ENCODE assay signal across 31 mouse cellular contexts in genomic region chr6:56044270-56044669, GRCm38 (mm10). TPM values are rescaled to one million over a fixed set of nuclear protein-coding genes. Genes with fewer than 3 reads are reported as not detected.
A peak's percentile ranks its signal among the peaks of the same experiment; 100 is the strongest.
DNase-seq lines count a peak whose midpoint lies in the region; ATAC-seq lines count a peak whose summit lies in the region.
"Had no signal": no experiment of that assay in that cellular context is flagged by ENCODE, and none has a peak within 500 bp of the region (broad histone marks: within the 10 kb centered on the region; RNA-seq: fewer than 3 reads in every experiment).

No protein-coding gene starts in this region.

- H3K9ac ChIP-seq in forebrain, embryonic 12.5 days: no peak overlapping the region
- no peak overlapping the region for H3K9ac ChIP-seq in forebrain, embryonic 13.5 days
- no peak overlapping the region for H3K9ac ChIP-seq in midbrain, embryonic 12.5 days (replicated peaks)
- H3K9ac ChIP-seq in hindbrain, embryonic 14.5 days: no peak overlapping the region
- H3K9ac ChIP-seq in midbrain, embryonic 15.5 days: no peak overlapping the region
- H3K9ac ChIP-seq: forebrain, embryonic 15.5 days; heart, embryonic 12.5 days; limb, embryonic 12.5 days; liver, embryonic 15.5 days; lung, embryonic 14.5 days; stomach, embryonic 15.5 days had no signal

- no peaks in the 10 kb centered on the region for H3K4me1 ChIP-seq in forebrain, embryonic 12.5 days
- H3K4me1 ChIP-seq in forebrain, embryonic 13.5 days: no peaks in the 10 kb centered on the region; the same call in 1 of the 2 replicates
- H3K4me1 ChIP-seq in midbrain, embryonic 12.5 days: no peaks in the 10 kb centered on the region; the same call in 1 of the 2 replicates
- 0 out of 2 replicates have a peak, but pooled peaks cover 3% of the 10 kb centered on the region for H3K4me1 ChIP-seq in midbrain, embryonic 10.5 days
- no peaks in the 10 kb centered on the region; the same call in 1 of the 2 replicates for H3K4me1 ChIP-seq in hindbrain, embryonic 14.5 days (replicated peaks; ENCODE audit: control insufficient read depth, insufficient read depth, low read length)
- H3K4me1 ChIP-seq in midbrain, embryonic 15.5 days: peaks cover 3% of the 10 kb centered on the region; the same call in 1 of the 2 replicates
- H3K4me1 ChIP-seq: forebrain, embryonic 15.5 days; heart, embryonic 12.5 days; limb, embryonic 12.5 days; liver, embryonic 15.5 days; stomach, embryonic 15.5 days had no signal

- DNase-seq in midbrain, embryonic 10.5 days (ENCODE audit: low spot score): no peak
- no peak for DNase-seq in hindbrain, embryonic 14.5 days (ENCODE audit: low spot score)
- no peak for DNase-seq in frontal cortex, postnatal 25 days (ENCODE audit: low spot score in 2 of 2)
- DNase-seq in heart, postnatal 10 days: no peak
- DNase-seq: adrenal gland, postnatal 10 days; cerebellum, adult 11 months; cerebellum, adult 9-10 months; gastrocnemius, adult 2 months; gastrocnemius, postnatal 36 days; heart, adult 18-20 months; kidney, adult 18-20 months; kidney, postnatal 36 days; lung, embryonic 14.5 days; lung, postnatal 14 days; right cerebral cortex, postnatal 25 days; thymus, postnatal 14 days had no signal

- no peaks in the 10 kb centered on the region for H3K36me3 ChIP-seq in forebrain, embryonic 12.5 days (replicated peaks)
- H3K36me3 ChIP-seq in forebrain, embryonic 13.5 days (ENCODE audit: poor library complexity, severe bottlenecking): no peaks in the 10 kb centered on the region
- H3K36me3 ChIP-seq in midbrain, embryonic 12.5 days: no peaks in the 10 kb centered on the region
- no peaks in the 10 kb centered on the region for H3K36me3 ChIP-seq in midbrain, embryonic 10.5 days
- no peaks in the 10 kb centered on the region for H3K36me3 ChIP-seq in hindbrain, embryonic 14.5 days (replicated peaks; ENCODE audit: control insufficient read depth, insufficient read depth)
- H3K36me3 ChIP-seq in midbrain, embryonic 15.5 days (replicated peaks): no peaks in the 10 kb centered on the region
- H3K36me3 ChIP-seq: forebrain, embryonic 15.5 days; heart, embryonic 12.5 days; limb, embryonic 12.5 days; liver, embryonic 15.5 days; stomach, embryonic 15.5 days had no signal

- no peaks in the 10 kb centered on the region for H3K9me3 ChIP-seq in forebrain, embryonic 12.5 days
- no peaks in the 10 kb centered on the region for H3K9me3 ChIP-seq in forebrain, embryonic 13.5 days (replicated peaks)
- no peaks in the 10 kb centered on the region for H3K9me3 ChIP-seq in midbrain, embryonic 12.5 days
- no peaks in the 10 kb centered on the region for H3K9me3 ChIP-seq in midbrain, embryonic 10.5 days (replicated peaks)
- no peaks in the 10 kb centered on the region for H3K9me3 ChIP-seq in hindbrain, embryonic 14.5 days (ENCODE audit: control insufficient read depth, low read length)
- no peaks in the 10 kb centered on the region for H3K9me3 ChIP-seq in midbrain, embryonic 15.5 days
- H3K9me3 ChIP-seq: forebrain, embryonic 15.5 days; heart, embryonic 12.5 days; limb, embryonic 12.5 days; liver, embryonic 15.5 days; stomach, embryonic 15.5 days had no signal

- H3K27me3 ChIP-seq in forebrain, embryonic 12.5 days: no peaks in the 10 kb centered on the region
- H3K27me3 ChIP-seq in forebrain, embryonic 13.5 days: no peaks in the 10 kb centered on the region
- no peaks in the 10 kb centered on the region for H3K27me3 ChIP-seq in midbrain, embryonic 12.5 days
- no peaks in the 10 kb centered on the region for H3K27me3 ChIP-seq in midbrain, embryonic 10.5 days (ENCODE audit: low read depth, poor library complexity, severe bottlenecking)
- H3K27me3 ChIP-seq in hindbrain, embryonic 14.5 days (ENCODE audit: control insufficient read depth, insufficient read depth, low read length): no peaks in the 10 kb centered on the region
- H3K27me3 ChIP-seq in midbrain, embryonic 15.5 days (replicated peaks): no peaks in the 10 kb centered on the region
- H3K27me3 ChIP-seq: forebrain, embryonic 15.5 days; limb, embryonic 12.5 days; liver, embryonic 15.5 days; stomach, embryonic 15.5 days had no signal

- ATAC-seq in forebrain, embryonic 12.5 days (ENCODE audit: low FRiP score): peak; percentile 39; the same call in 1 of the 2 replicates
- no peak for ATAC-seq in forebrain, embryonic 13.5 days
- ATAC-seq in midbrain, embryonic 12.5 days (ENCODE audit: low FRiP score, low read depth): peak; percentile 74
- ATAC-seq in hindbrain, embryonic 14.5 days (ENCODE audit: low FRiP score): peak; percentile 35; the same call in 1 of the 2 replicates
- ATAC-seq in midbrain, embryonic 15.5 days (replicated peaks): peak; percentile 57
- ATAC-seq: forebrain, embryonic 15.5 days; Patski had no signal

- WGBS in forebrain, embryonic 12.5 days: 76% methylated on average over 5 of the region's 5 CpGs
- WGBS in forebrain, embryonic 13.5 days: 72% methylated on average over 5 of the region's 5 CpGs
- WGBS in midbrain, embryonic 12.5 days: 50% methylated on average over 5 of the region's 5 CpGs
- WGBS in midbrain, embryonic 10.5 days: 60% methylated on average over 5 of the region's 5 CpGs
- 26% methylated on average over 5 of the region's 5 CpGs for WGBS in hindbrain, embryonic 14.5 days
- 28% methylated on average over 5 of the region's 5 CpGs for WGBS in midbrain, embryonic 15.5 days

- H3K4me3 ChIP-seq in forebrain, embryonic 12.5 days (replicated peaks): no peak overlapping the region
- H3K4me3 ChIP-seq in forebrain, embryonic 13.5 days: no peak overlapping the region
- no peak overlapping the region for H3K4me3 ChIP-seq in midbrain, embryonic 12.5 days
- H3K4me3 ChIP-seq in midbrain, embryonic 10.5 days: no peak overlapping the region
- H3K4me3 ChIP-seq in hindbrain, embryonic 14.5 days (replicated peaks; ENCODE audit: low read length): no peak overlapping the region
- H3K4me3 ChIP-seq in midbrain, embryonic 15.5 days: no peak overlapping the region
- H3K4me3 ChIP-seq: forebrain, embryonic 15.5 days; gastrocnemius, adult 2 months; heart, embryonic 12.5 days; layer of hippocampus, adult 2 months; left cerebral cortex, adult 2 months; limb, embryonic 12.5 days; liver, embryonic 15.5 days; stomach, embryonic 15.5 days had no signal

- H3K27ac ChIP-seq in forebrain, embryonic 12.5 days: no peak overlapping the region
- no peak overlapping the region for H3K27ac ChIP-seq in forebrain, embryonic 13.5 days
- peak overlapping the region; percentile 63; the same call in 1 of the 2 replicates for H3K27ac ChIP-seq in midbrain, embryonic 12.5 days (replicated peaks)
- H3K27ac ChIP-seq in midbrain, embryonic 10.5 days (replicated peaks): no peak overlapping the region; the same call in 1 of the 2 replicates
- no peak overlapping the region for H3K27ac ChIP-seq in hindbrain, embryonic 14.5 days
- no peak overlapping the region for H3K27ac ChIP-seq in midbrain, embryonic 15.5 days
- H3K27ac ChIP-seq: forebrain, embryonic 15.5 days; gastrocnemius, adult 2 months; layer of hippocampus, adult 2 months; left cerebral cortex, adult 2 months; limb, embryonic 12.5 days; liver, embryonic 15.5 days; stomach, embryonic 15.5 days had no signal

- intact Hi-C loops in heart, postnatal 10 days (cut with DNase I): loop anchor here (10.0 kb wide), 1 partner anchor 319 kb away; no protein-coding TSS in a partner anchor

- H3K4me2 ChIP-seq in forebrain, embryonic 12.5 days: no peak overlapping the region
- no peak overlapping the region for H3K4me2 ChIP-seq in forebrain, embryonic 13.5 days
- H3K4me2 ChIP-seq in midbrain, embryonic 12.5 days (replicated peaks): no peak overlapping the region
- no peak overlapping the region for H3K4me2 ChIP-seq in hindbrain, embryonic 14.5 days (replicated peaks)
- H3K4me2 ChIP-seq in midbrain, embryonic 15.5 days: no peak overlapping the region
- H3K4me2 ChIP-seq: forebrain, embryonic 15.5 days; heart, embryonic 12.5 days; limb, embryonic 12.5 days; liver, embryonic 15.5 days; lung, embryonic 14.5 days; stomach, embryonic 15.5 days had no signal

RNA-seq across cellular contexts. Expression of gene Ppp1r17, which starts 27.0 kb away (rescaled TPM):
- polyA plus RNA-seq in forebrain, embryonic 12.5 days (2016; fragmentation: Nextera tagmentation; extraction: Ambion mirVana): 5.7 and 5.8 TPM in 2 replicates
- 4.1 and 5.1 TPM in 2 replicates for polyA plus RNA-seq in forebrain, embryonic 13.5 days (2015; fragmentation: Nextera tagmentation; extraction: Ambion mirVana)
- 16.2 and 21.0 TPM in 2 replicates for polyA plus RNA-seq in midbrain, embryonic 12.5 days (2016; fragmentation: Nextera tagmentation; extraction: Ambion mirVana)
- 15.7 and 21.8 TPM in 2 replicates for polyA plus RNA-seq in midbrain, embryonic 10.5 days (2016; fragmentation: Nextera tagmentation; extraction: Ambion mirVana)
- 1.5 and 2.1 TPM in 2 replicates for polyA plus RNA-seq in hindbrain, embryonic 14.5 days (2014; fragmentation: Nextera tagmentation; extraction: Ambion mirVana)
- 5.1 and 6.0 TPM in 2 replicates for polyA plus RNA-seq in midbrain, embryonic 15.5 days (2015; fragmentation: Nextera tagmentation; extraction: Ambion mirVana)
- total RNA-seq in heart, postnatal 10 days (2021): not detected
- total RNA-seq: gastrocnemius, adult 2 months; gastrocnemius, postnatal 36 days; heart, adult 18-20 months; hematopoietic stem cell, adult 5-6 weeks; layer of hippocampus, adult 2 months; liver, adult 2 months; MEL had no signal
- polyA plus RNA-seq: liver, adult 2 months; liver, embryonic 15.5 days; lung, embryonic 14.5 days; Patski had no signal
